Mouse (Mus musculus): ENCODE measurements around the gene Timm10b. TPM values are rescaled to one million over a fixed set of nuclear protein-coding genes. Genes with fewer than 3 reads are reported as not detected.

The Timm10b gene
- total RNA-seq (2014; rRNA removed) (42.2 and 67.5 TPM in 2 replicates), polyA plus RNA-seq (2012; rRNA removed) (51.4 and 63.3 TPM in 2 replicates)

GRCm38 (mm10) chr7:105639756-105640155 is at the start of gene Timm10b:
Gene Timm10b (plus strand): TSS chr7:105640056.
- Histone ChIP-seq H3K9ac (ENCODE audit: low read depth, low read length) (peak within 1 kb of the TSS; percentile 90), H3K27me3 (ENCODE audit: control insufficient read depth, insufficient read depth, low read length) (no peaks in the 10 kb centered on the region), H3K36me3 (ENCODE audit: control insufficient read depth, insufficient read depth, low read length) (peaks cover 12% of the 10 kb centered on the region; the same call in 1 of the 2 replicates), H3K79me2 (ENCODE audit: control insufficient read depth, insufficient read depth, low read length) (peaks cover 14% of the 10 kb centered on the region; the same call in 1 of the 2 replicates), H3K4me1 (ENCODE audit: control insufficient read depth, insufficient read depth, low read length) (peaks cover 13% of the 10 kb centered on the region), H3K4me3 (ENCODE audit: insufficient read depth, low read depth, low read length) (peak within 1 kb of the TSS; percentile 94), H3K27ac (replicated peaks; ENCODE audit: insufficient read depth, low read depth, low read length) (peak within 1 kb of the TSS; percentile 86)
- DNase-seq (ENCODE audit: extremely low read depth, low read depth, low spot score): no peak
- 5% methylated on average over 2 of the region's 2 CpGs for WGBS
- no peak for TF ChIP-seq CTCF (IDR thresholded peaks at IDR 0.05; ENCODE audit: low read depth, low read length)
- no peak for TF ChIP-seq POLR2A (IDR thresholded peaks at IDR 0.05; ENCODE audit: extremely low read depth, insufficient read depth, low read length)

DNA sequence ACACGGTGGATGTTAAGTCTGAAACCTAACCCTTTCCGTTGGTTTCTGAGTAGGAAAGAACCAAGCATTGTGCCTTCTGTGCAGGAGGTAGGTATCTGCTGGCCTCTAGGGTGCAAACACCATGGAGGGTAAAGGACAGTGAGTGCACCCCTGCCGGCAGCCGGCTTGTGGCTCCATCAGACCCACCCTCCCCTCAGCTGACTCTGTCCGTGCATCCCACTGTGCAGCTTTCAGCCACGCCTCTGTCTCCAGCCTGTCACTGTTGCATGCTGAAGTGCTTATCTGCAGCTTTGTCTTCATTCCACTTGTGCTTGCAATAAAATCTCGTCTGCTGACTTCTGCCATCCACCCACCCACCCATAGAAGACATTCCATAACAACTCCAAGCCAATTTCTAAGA is 49.8 kb upstream of the Timm10b start:
- Histone ChIP-seq H3K4me3 (ENCODE audit: insufficient read depth, low read depth, low read length) (no peak overlapping the region), H3K4me1 (ENCODE audit: control insufficient read depth, insufficient read depth, low read length) (peaks cover 1% of the 10 kb centered on the region; the same call in 1 of the 2 replicates), H3K27me3 (ENCODE audit: control insufficient read depth, insufficient read depth, low read length) (no peaks in the 10 kb centered on the region), H3K27ac (replicated peaks; ENCODE audit: insufficient read depth, low read depth, low read length) (no peak overlapping the region), H3K36me3 (ENCODE audit: control insufficient read depth, insufficient read depth, low read length) (peaks cover 21% of the 10 kb centered on the region), H3K79me2 (ENCODE audit: control insufficient read depth, insufficient read depth, low read length) (no peaks in the 10 kb centered on the region), H3K9ac (ENCODE audit: low read depth, low read length) (no peak overlapping the region)
- 20% methylated on average over 7 of the region's 7 CpGs for WGBS
- no peak for DNase-seq (ENCODE audit: extremely low read depth, low read depth, low spot score)
- TF ChIP-seq POLR2A (IDR thresholded peaks at IDR 0.05; ENCODE audit: extremely low read depth, insufficient read depth, low read length) (no peak), CTCF (IDR thresholded peaks at IDR 0.05; ENCODE audit: low read depth, low read length) (no peak)

DNA sequence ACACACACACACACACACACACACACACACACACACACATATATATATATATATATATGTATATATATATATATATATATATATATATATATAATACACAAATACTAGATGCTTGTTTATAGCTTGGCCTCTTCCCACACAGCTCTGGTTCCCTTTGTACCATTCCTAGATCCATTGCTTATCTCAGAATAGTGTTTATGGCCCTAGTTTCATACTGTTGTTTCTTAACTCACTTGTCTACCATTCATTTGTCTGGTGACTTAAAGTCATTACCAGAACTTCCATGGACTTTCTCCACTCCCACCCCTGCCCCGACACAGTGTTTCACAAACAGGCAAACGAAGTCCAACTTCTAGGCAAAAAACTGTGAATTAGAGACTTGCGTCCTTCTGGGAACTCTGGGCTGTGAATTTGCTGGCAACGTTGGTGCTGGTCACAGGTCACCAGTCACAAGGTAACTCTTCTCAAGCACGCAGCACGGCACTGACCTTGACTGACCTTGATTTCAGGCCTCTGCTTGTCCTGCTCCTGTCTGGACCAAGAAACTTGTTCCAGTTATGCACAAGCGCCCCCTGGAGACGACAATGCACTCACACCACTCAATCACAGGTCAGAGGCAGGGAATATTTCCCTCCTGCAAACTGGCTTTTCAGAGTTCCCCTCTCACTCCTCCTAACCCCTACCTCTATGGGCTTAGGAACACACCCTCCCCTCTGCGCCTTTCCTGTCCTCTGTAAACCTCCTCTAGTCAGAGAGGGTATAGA is 36.8 kb upstream of the Timm10b start:
- 11% methylated on average over 9 of the region's 9 CpGs for WGBS
- Histone ChIP-seq H3K9ac (ENCODE audit: low read depth, low read length) (no peak overlapping the region), H3K36me3 (ENCODE audit: control insufficient read depth, insufficient read depth, low read length) (no peaks in the 10 kb centered on the region), H3K4me3 (ENCODE audit: insufficient read depth, low read depth, low read length) (no peak overlapping the region), H3K27ac (replicated peaks; ENCODE audit: insufficient read depth, low read depth, low read length) (no peak overlapping the region), H3K27me3 (ENCODE audit: control insufficient read depth, insufficient read depth, low read length) (no peaks in the 10 kb centered on the region), H3K4me1 (ENCODE audit: control insufficient read depth, insufficient read depth, low read length) (peaks cover 15% of the 10 kb centered on the region), H3K79me2 (ENCODE audit: control insufficient read depth, insufficient read depth, low read length) (no peaks in the 10 kb centered on the region)
- peak; percentile 86 for TF ChIP-seq CTCF (IDR thresholded peaks at IDR 0.05; ENCODE audit: low read depth, low read length)
- no peak for TF ChIP-seq POLR2A (IDR thresholded peaks at IDR 0.05; ENCODE audit: extremely low read depth, insufficient read depth, low read length)
- DNase-seq (ENCODE audit: extremely low read depth, low read depth, low spot score): peak; percentile 99

DNA sequence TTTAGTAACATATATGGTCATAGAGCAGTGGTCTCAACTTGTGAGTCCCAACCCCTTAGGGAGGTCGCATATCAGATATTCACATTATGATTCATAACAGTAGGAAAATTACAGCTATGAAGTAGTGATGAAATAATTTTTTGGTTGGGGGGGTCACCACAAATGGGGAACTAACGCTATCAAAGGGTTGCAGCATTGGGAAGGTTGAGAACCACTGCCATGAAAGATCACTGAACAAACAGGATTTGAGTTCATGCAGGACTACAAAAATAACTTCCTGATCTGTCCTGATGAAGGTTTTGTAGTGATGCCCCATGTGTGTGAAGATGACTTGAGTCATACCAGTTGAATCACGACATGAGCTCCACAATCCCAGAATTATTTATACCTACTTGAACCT is 31.4 kb upstream of the Timm10b start:
- no peak overlapping the region for H3K4me3 ChIP-seq (ENCODE audit: insufficient read depth, low read depth, low read length)
- H3K36me3 ChIP-seq (ENCODE audit: control insufficient read depth, insufficient read depth, low read length): peaks cover 18% of the 10 kb centered on the region
- TF ChIP-seq CTCF (IDR thresholded peaks at IDR 0.05; ENCODE audit: low read depth, low read length) (no peak), POLR2A (IDR thresholded peaks at IDR 0.05; ENCODE audit: extremely low read depth, insufficient read depth, low read length) (no peak)
- H3K4me1 ChIP-seq (ENCODE audit: control insufficient read depth, insufficient read depth, low read length): no peaks in the 10 kb centered on the region
- H3K9ac ChIP-seq (ENCODE audit: low read depth, low read length): no peak overlapping the region
- no peaks in the 10 kb centered on the region for H3K79me2 ChIP-seq (ENCODE audit: control insufficient read depth, insufficient read depth, low read length)
- 88% methylated on average over 3 of the region's 3 CpGs for WGBS
- H3K27ac ChIP-seq (replicated peaks; ENCODE audit: insufficient read depth, low read depth, low read length): no peak overlapping the region
- H3K27me3 ChIP-seq (ENCODE audit: control insufficient read depth, insufficient read depth, low read length): no peaks in the 10 kb centered on the region
- no peak for DNase-seq (ENCODE audit: extremely low read depth, low read depth, low spot score)

DNA sequence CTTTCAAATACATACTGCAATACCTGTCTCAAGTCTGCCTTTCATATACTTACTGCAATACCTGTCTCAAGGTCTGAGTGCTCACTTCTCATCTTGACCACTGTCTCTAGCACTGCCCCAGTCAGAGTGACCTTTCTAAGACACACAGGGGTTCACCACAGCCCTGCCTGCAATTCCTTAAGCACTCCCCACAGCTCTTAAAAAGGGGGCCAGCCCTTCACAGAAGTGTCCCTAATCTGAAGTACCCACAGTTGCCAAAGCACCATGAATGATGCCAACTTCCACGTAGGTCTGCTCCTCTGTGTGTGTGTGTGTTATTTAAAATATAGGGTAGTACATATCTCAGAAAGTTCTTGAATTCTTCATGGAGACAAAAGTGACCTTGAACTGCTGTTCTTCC is 28.1 kb upstream of the Timm10b start:
- WGBS: 97% methylated on average over 1 of the region's 1 CpGs
- no peak for TF ChIP-seq POLR2A (IDR thresholded peaks at IDR 0.05; ENCODE audit: extremely low read depth, insufficient read depth, low read length)
- TF ChIP-seq CTCF (IDR thresholded peaks at IDR 0.05; ENCODE audit: low read depth, low read length): no peak
- Histone ChIP-seq H3K4me1 (ENCODE audit: control insufficient read depth, insufficient read depth, low read length) (peaks cover 2% of the 10 kb centered on the region; the same call in 1 of the 2 replicates), H3K36me3 (ENCODE audit: control insufficient read depth, insufficient read depth, low read length) (peaks cover 28% of the 10 kb centered on the region), H3K79me2 (ENCODE audit: control insufficient read depth, insufficient read depth, low read length) (no peaks in the 10 kb centered on the region), H3K27ac (replicated peaks; ENCODE audit: insufficient read depth, low read depth, low read length) (no peak overlapping the region), H3K9ac (ENCODE audit: low read depth, low read length) (no peak overlapping the region), H3K27me3 (ENCODE audit: control insufficient read depth, insufficient read depth, low read length) (no peaks in the 10 kb centered on the region), H3K4me3 (ENCODE audit: insufficient read depth, low read depth, low read length) (no peak overlapping the region)
- DNase-seq (ENCODE audit: extremely low read depth, low read depth, low spot score): no peak

- TF ChIP-seq CTCF (IDR thresholded peaks at IDR 0.05; ENCODE audit: low read depth, low read length): no peak
- no peak for TF ChIP-seq POLR2A (IDR thresholded peaks at IDR 0.05; ENCODE audit: extremely low read depth, insufficient read depth, low read length)
- WGBS: 92% methylated on average over 1 of the region's 1 CpGs
- Histone ChIP-seq H3K4me1 (ENCODE audit: control insufficient read depth, insufficient read depth, low read length) (peaks cover 3% of the 10 kb centered on the region; the same call in 1 of the 2 replicates), H3K27ac (replicated peaks; ENCODE audit: insufficient read depth, low read depth, low read length) (no peak overlapping the region), H3K4me3 (ENCODE audit: insufficient read depth, low read depth, low read length) (no peak overlapping the region), H3K27me3 (ENCODE audit: control insufficient read depth, insufficient read depth, low read length) (no peaks in the 10 kb centered on the region), H3K36me3 (ENCODE audit: control insufficient read depth, insufficient read depth, low read length) (peaks cover 34% of the 10 kb centered on the region), H3K79me2 (ENCODE audit: control insufficient read depth, insufficient read depth, low read length) (no peaks in the 10 kb centered on the region), H3K9ac (ENCODE audit: low read depth, low read length) (no peak overlapping the region)
- no peak for DNase-seq (ENCODE audit: extremely low read depth, low read depth, low spot score)
Observed at GRCm38 (mm10) chr7:105614400-105614799, 25.5 kb upstream of the Timm10b start.

All from liver, adult 2 months (tissue).